Mouse (Mus musculus): ENCODE results near the gene Parvg.

- no peak for TF ChIP-seq CTCF (IDR thresholded peaks at IDR 0.05; ENCODE audit: control insufficient read depth, insufficient read depth, low read length)
- 0 out of 2 replicates have a peak, but pooled peaks have one; percentile 20 for TF ChIP-seq POLR2A (IDR thresholded peaks at IDR 0.05; ENCODE audit: borderline replicate concordance, control insufficient read depth, low read depth, low read length)
Observed at GRCm38 (mm10) chr15:84321544-84322174, 2.2 kb upstream of the Parvg start.

All from bone marrow, adult 2 months (tissue).